Mouse (Mus musculus): Measurements from ENCODE around the gene Zmynd10. TPM values are rescaled to one million over a fixed set of nuclear protein-coding genes. Genes with fewer than 3 reads are reported as not detected.

Zmynd10 gene
- polyA plus RNA-seq, 1 experiment from 2014 or later, result 1.7 TPM

DNA sequence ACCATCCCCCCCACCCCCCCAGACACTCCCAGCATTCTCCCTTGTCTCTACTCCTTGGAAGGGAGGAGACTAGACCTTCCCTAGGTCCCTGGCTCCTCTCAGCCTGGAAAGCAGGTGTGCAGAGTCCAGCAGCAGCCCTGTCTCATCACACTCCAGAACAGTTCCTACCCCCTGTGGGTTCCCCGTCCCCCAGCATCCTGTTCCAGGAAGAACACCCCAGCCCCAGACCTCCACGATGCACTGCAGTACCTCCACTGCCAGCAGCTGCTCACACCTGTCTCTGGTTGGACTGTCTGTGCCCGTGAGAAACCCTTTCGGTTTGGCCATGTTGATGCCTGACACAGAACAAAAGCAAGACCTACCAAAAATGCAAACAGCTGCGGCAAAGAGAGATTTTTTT, 25.9 kb upstream of the Zmynd10 start:
- Histone ChIP-seq H3K4me3 (replicated peaks) (no peak overlapping the region), H3K27ac (0 out of 2 replicates have a peak overlapping the region, but pooled peaks have one; percentile 56), H3K9ac (replicated peaks) (no peak overlapping the region), H3K36me3 (no peaks in the 10 kb centered on the region), H3K9me3 (no peaks in the 10 kb centered on the region), H3K27me3 (peaks cover 70% of the 10 kb centered on the region), H3K4me2 (peak overlapping the region; percentile 48; the same call in 1 of the 2 replicates), H3K4me1 (replicated peaks) (peaks cover 24% of the 10 kb centered on the region)
- 49% methylated on average over 5 of the region's 5 CpGs for WGBS
- ATAC-seq (ENCODE audit: insufficient number of reproducible peaks, insufficient read depth, low FRiP score, low TSS enrichment, low read depth), result peak; percentile 12; the same call in 1 of the 2 replicates

DNA sequence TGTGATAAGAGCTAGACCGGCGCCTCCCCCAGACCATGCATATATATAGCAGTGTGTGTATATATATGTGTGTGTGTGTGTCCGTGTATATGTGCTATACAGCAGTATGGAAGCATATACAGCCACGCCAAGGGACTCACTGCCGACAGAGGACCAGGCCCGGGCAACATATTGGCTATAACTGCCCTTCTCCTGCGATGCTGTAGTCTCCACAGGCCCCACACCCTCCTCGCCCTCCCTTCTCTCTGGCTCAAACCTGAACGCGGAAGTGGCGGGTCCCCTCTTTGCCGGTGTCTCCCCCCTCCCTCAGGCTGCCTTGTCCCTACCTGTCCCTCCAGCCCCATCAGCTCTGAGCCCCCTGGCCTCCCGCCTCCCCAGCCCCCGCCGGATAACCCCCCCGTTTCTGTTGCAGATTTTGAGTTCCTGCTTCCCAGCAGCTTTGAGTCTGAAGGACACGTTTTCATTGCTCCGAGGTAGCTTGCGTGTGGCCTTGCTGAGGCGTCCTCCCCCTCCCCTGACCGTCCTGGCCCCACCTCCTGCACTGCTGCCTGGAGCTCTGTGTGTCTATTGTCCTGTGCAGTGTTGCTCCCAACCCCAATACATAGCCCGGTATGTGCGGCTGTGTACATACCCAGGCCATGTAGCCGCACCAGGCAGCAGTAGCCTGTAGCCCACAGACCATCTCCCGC, 25.2 kb upstream of the Zmynd10 start:
- Histone ChIP-seq H3K4me1 (replicated peaks) (peaks cover 31% of the 10 kb centered on the region), H3K9me3 (no peaks in the 10 kb centered on the region), H3K27me3 (peaks cover 73% of the 10 kb centered on the region), H3K4me2 (peak overlapping the region; percentile 48), H3K4me3 (replicated peaks) (peak overlapping the region; percentile 11; the same call in 1 of the 2 replicates), H3K27ac (0 out of 2 replicates have a peak overlapping the region, but pooled peaks have one; percentile 7), H3K9ac (replicated peaks) (peak overlapping the region; percentile 42; the same call in 1 of the 2 replicates), H3K36me3 (no peaks in the 10 kb centered on the region)
- WGBS, result 26% methylated on average over 25 of the region's 25 CpGs
- peak; percentile 27; the same call in 1 of the 2 replicates for ATAC-seq (ENCODE audit: insufficient number of reproducible peaks, insufficient read depth, low FRiP score, low TSS enrichment, low read depth)

DNA sequence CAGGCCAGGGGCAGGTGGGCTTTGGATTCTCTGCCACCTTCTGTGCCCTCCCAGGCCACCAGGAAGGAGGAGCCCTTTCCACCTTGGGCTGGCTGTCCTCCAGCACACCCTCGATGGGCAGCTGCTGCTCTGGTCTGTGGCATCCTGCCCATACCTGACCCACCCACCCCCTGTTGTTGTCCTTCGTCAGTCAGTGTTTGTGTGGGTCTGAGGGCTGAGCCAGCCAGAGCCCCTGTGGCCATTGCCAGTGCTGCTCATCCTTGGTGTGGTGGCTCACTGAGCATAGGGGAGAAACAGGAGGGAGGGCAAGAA, 24.7 kb upstream of the Zmynd10 start:
- Histone ChIP-seq H3K9ac (replicated peaks) (peak overlapping the region; percentile 42; the same call in 1 of the 2 replicates), H3K4me3 (replicated peaks) (0 out of 2 replicates have a peak overlapping the region, but pooled peaks have one; percentile 11), H3K27me3 (peaks cover 73% of the 10 kb centered on the region), H3K27ac (no peak overlapping the region), H3K9me3 (no peaks in the 10 kb centered on the region), H3K4me1 (replicated peaks) (peaks cover 36% of the 10 kb centered on the region), H3K4me2 (peak overlapping the region; percentile 48), H3K36me3 (no peaks in the 10 kb centered on the region)
- WGBS, result 56% methylated on average over 2 of the region's 2 CpGs
- ATAC-seq (ENCODE audit: insufficient number of reproducible peaks, insufficient read depth, low FRiP score, low TSS enrichment, low read depth), result 0 out of 2 replicates have a peak, but pooled peaks have one; percentile 1

DNA sequence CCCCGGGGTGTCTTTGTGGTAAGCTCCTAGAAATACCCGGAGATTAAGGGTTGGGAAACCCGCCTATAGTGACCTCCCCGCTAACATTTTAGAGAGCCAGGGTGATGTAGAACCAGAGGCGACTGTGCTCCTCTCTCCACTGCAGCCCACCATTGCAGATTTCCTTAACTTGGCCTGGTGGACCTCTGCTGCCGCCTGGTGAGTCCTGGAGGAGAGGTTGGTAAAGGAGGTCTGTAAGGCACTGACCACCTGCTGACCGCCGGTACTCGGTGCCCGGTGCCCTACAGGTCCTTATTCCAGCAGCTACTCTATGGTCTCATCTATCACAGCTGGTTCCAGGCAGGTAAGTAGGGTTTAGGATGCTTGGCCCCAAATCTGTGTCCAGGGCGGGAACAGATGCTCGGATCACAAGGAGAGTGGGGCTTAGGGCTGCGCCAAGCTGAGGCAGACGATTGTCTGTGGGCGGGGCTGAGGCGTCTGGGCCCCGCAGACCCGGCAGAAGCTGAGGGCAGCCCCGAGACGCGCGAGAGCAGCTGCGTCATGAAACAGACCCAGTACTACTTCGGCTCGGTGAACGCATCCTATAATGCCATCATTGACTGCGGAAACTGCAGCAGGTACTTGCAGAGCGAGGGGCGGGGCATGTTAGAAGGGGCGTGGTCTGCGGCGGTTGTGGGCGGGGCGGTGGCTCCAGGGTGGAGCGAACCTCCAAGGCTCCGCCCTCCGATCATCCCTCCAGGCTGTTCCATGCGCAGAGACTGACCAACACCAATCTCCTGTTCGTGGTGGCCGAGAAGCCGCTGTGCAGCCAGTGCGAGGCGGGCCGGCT, 20.7 kb upstream of the Zmynd10 start:
- peaks cover 74% of the 10 kb centered on the region for H3K27me3 ChIP-seq
- peaks cover 34% of the 10 kb centered on the region for H3K4me1 ChIP-seq (replicated peaks)
- no peak overlapping the region for H3K27ac ChIP-seq
- 5% methylated on average over 44 of the region's 44 CpGs for WGBS
- H3K36me3 ChIP-seq, result no peaks in the 10 kb centered on the region
- no peak overlapping the region for H3K9ac ChIP-seq (replicated peaks)
- peak; percentile 45; the same call in 1 of the 2 replicates for ATAC-seq (ENCODE audit: insufficient number of reproducible peaks, insufficient read depth, low FRiP score, low TSS enrichment, low read depth)
- H3K4me2 ChIP-seq, result peak overlapping the region; percentile 65
- H3K9me3 ChIP-seq, result no peaks in the 10 kb centered on the region
- peak overlapping the region; percentile 39 for H3K4me3 ChIP-seq (replicated peaks)

DNA sequence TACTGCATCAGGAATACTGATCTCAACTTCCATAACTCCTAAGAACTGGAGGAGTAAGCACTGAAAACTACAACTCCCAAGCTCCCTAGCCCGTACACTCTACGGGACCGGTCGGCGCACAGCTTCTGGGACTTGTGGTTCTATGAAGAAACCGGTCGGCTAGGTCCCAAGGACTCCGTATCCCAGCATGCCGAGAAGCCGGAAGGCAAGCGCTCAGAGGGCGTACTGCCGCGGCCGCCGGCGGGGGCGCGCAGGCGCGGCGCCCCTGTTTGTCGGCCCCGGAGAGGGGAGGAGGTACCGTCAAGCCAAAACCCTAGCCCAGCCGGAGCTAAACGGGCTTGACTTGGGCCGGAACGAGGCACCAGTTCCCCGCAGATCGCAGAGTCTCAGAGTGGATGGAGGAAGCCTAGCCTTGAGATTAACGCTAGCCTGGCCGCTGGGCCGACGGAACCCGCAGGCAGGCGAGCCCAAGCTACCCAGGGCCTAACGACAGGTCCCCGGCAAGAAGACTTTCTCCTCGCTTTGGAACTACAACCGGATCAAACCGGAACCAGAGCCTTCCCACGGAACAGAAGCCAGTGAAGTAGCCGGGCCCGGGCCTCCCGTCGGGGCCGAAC, 13.2 kb upstream of the Zmynd10 start, which contains the start of gene Tmem115:
Tmem115 (plus strand) TSS at position 155 of the 617 bp plus-strand sequence.
- Histone ChIP-seq H3K36me3 (peaks cover 25% of the 10 kb centered on the region), H3K9me3 (no peaks in the 10 kb centered on the region), H3K27me3 (peaks cover 8% of the 10 kb centered on the region; the same call in 1 of the 2 replicates), H3K4me1 (replicated peaks) (peaks cover 27% of the 10 kb centered on the region), H3K9ac (replicated peaks) (peak within 1 kb of the TSS; percentile 81), H3K4me2 (peak within 1 kb of the TSS; percentile 99), H3K4me3 (replicated peaks) (peak within 1 kb of the TSS; percentile 76), H3K27ac (peak within 1 kb of the TSS; percentile 60; the same call in 1 of the 2 replicates)
- WGBS, result under 1% methylated on average over 48 of the region's 48 CpGs
- peak; percentile 99 for ATAC-seq (ENCODE audit: insufficient number of reproducible peaks, insufficient read depth, low FRiP score, low TSS enrichment, low read depth)

DNA sequence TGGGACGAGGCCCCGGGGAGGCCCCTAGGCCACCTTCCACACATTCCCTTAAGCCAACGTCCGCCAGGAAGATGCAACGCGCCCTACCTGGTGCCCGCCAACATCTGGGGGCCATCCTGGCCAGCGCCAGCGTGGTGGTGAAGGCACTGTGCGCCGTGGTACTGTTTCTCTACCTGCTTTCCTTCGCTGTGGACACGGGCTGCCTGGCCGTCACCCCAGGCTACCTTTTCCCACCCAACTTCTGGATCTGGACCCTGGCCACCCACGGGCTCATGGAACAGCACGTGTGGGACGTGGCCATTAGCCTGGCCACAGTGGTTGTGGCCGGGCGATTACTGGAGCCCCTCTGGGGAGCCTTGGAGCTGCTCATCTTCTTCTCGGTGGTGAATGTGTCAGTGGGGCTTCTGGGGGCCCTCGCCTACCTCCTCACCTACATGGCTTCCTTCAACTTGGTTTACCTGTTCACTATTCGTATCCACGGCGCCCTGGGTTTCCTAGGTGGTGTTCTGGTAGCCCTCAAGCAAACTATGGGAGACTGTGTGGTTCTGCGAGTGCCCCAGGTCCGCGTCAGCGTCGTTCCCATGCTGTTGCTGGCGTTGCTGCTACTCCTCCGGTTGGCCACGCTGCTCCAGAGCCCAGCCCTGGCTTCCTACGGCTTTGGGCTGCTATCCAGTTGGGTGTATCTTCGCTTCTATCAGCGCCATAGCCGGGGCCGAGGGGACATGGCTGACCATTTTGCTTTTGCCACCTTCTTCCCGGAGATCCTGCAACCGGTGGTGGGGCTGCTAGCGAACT, 12.5 kb upstream of the Zmynd10 start:
- H3K27ac ChIP-seq, result peak overlapping the region; percentile 60; the same call in 1 of the 2 replicates
- no peaks in the 10 kb centered on the region for H3K9me3 ChIP-seq
- H3K27me3 ChIP-seq, result peaks cover 8% of the 10 kb centered on the region; the same call in 1 of the 2 replicates
- ATAC-seq (ENCODE audit: insufficient number of reproducible peaks, insufficient read depth, low FRiP score, low TSS enrichment, low read depth), result no peak
- H3K4me1 ChIP-seq (replicated peaks), result peaks cover 27% of the 10 kb centered on the region
- peak overlapping the region; percentile 99 for H3K4me2 ChIP-seq
- under 1% methylated on average over 40 of the region's 40 CpGs for WGBS
- peaks cover 32% of the 10 kb centered on the region for H3K36me3 ChIP-seq
- peak overlapping the region; percentile 76 for H3K4me3 ChIP-seq (replicated peaks)
- H3K9ac ChIP-seq (replicated peaks), result peak overlapping the region; percentile 81

DNA sequence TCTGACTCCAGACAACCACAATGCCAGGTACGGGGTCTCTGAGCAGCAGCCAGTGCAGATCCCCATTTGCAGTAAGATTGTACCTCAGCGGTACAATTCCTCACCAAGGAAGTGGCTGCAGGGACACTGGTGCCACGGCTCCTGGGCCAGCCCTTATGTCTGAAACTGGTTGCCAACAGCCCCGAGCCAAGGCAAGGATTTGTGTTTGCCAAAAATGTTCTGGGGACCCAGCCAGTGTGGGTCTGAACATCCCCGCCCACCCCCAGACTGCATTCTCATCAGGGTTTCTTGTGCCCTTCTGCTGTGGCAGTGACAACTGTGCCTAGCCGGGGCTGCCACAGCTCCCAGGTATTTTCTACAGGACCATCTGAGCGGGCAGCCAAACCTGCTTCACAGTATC, 8.9 kb upstream of the Zmynd10 start:
- H3K4me1 ChIP-seq (replicated peaks), result peaks cover 46% of the 10 kb centered on the region
- WGBS, result 95% methylated on average over 7 of the region's 7 CpGs

DNA sequence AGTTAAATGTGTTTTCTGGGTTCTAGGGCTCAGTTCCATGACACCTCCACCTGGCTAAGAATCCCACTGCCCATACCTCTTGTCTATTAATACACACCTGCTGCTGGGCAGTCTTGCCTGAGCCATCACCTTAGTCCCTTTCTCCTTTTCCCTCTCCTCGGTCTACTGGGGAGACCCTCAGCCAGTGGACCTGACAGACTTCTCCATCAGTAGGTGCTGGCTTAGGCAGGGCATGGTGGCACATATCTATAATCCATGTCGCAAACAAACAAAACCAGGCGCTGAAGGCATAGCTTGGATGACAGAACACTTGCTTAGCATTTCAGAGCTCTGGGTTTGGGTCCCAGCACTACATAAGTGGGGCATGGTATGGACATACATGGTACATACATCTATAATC, 8.4 kb upstream of the Zmynd10 start:
- H3K4me2 ChIP-seq, result no peak overlapping the region
- no peak overlapping the region for H3K9ac ChIP-seq (replicated peaks)
- H3K4me3 ChIP-seq (replicated peaks), result no peak overlapping the region
- H3K27me3 ChIP-seq, result no peaks in the 10 kb centered on the region
- no peak for ATAC-seq (ENCODE audit: insufficient number of reproducible peaks, insufficient read depth, low FRiP score, low TSS enrichment, low read depth)
- WGBS, result 92% methylated on average over 3 of the region's 3 CpGs
- H3K4me1 ChIP-seq (replicated peaks), result peaks cover 46% of the 10 kb centered on the region
- H3K27ac ChIP-seq, result no peak overlapping the region
- H3K36me3 ChIP-seq, result peaks cover 44% of the 10 kb centered on the region
- H3K9me3 ChIP-seq, result no peaks in the 10 kb centered on the region

More for the DNA sequence above, 8.9 kb upstream of the Zmynd10 start:
- H3K27ac ChIP-seq, result no peak overlapping the region
- peaks cover 39% of the 10 kb centered on the region for H3K36me3 ChIP-seq
- H3K4me2 ChIP-seq, result no peak overlapping the region
- ATAC-seq (ENCODE audit: insufficient number of reproducible peaks, insufficient read depth, low FRiP score, low TSS enrichment, low read depth), result no peak
- no peaks in the 10 kb centered on the region for H3K9me3 ChIP-seq
- no peak overlapping the region for H3K9ac ChIP-seq (replicated peaks)
- H3K4me3 ChIP-seq (replicated peaks), result no peak overlapping the region
- H3K27me3 ChIP-seq, result no peaks in the 10 kb centered on the region

DNA sequence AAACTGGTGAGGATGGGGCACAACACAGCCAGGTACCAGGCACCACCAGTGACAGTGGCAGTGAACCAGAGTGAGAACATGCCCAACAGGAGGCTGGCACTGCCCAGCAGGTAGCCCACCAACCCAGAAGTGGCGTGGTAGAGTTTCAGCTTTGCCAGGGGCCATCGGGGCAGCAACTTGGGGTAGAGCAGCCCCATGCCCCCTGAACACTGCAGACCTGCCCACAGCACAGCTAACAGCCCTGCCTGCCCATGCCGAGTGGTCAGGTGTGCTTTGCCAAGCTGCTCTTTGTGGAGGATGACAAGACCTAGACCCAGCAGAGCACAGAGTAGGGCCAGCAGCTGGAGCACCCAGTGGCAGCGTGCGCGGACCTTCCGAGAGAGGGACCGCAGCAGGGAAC, 7.2 kb upstream of the Zmynd10 start:
- Histone ChIP-seq H3K27ac (no peak overlapping the region), H3K36me3 (peaks cover 56% of the 10 kb centered on the region), H3K4me2 (no peak overlapping the region), H3K27me3 (no peaks in the 10 kb centered on the region), H3K4me3 (replicated peaks) (no peak overlapping the region), H3K9ac (replicated peaks) (no peak overlapping the region), H3K9me3 (no peaks in the 10 kb centered on the region), H3K4me1 (replicated peaks) (peaks cover 46% of the 10 kb centered on the region)
- no peak for ATAC-seq (ENCODE audit: insufficient number of reproducible peaks, insufficient read depth, low FRiP score, low TSS enrichment, low read depth)
- WGBS, result 91% methylated on average over 8 of the region's 8 CpGs

DNA sequence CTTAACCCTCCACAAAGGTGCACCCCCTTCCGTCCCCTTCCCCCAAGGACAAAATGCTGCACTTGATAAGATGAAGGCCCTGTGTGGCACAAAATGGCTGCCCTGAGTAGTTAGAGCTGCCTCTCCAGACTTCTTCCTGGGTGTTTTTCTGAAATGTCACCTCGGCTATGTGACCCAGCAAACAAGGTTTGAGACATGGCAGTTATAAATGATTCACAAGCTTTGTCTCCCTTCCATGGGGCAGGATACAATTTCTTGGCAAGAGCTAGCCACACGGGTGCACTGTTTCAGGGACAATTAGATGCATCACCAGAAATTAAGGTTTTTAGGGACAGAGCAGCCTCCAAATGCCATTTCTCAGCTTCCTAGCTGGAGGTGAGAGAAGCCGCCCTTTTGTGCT, 6.7 kb upstream of the Zmynd10 start:
- 0 out of 2 replicates have a peak overlapping the region, but pooled peaks have one; percentile 60 for H3K4me3 ChIP-seq (replicated peaks)
- WGBS, result 74% methylated on average over 4 of the region's 4 CpGs
- ATAC-seq (ENCODE audit: insufficient number of reproducible peaks, insufficient read depth, low FRiP score, low TSS enrichment, low read depth), result no peak
- H3K9me3 ChIP-seq, result no peaks in the 10 kb centered on the region
- no peak overlapping the region for H3K27ac ChIP-seq
- H3K9ac ChIP-seq (replicated peaks), result no peak overlapping the region
- peaks cover 61% of the 10 kb centered on the region for H3K36me3 ChIP-seq
- peaks cover 41% of the 10 kb centered on the region for H3K4me1 ChIP-seq (replicated peaks)
- peak overlapping the region; percentile 83 for H3K4me2 ChIP-seq
- no peaks in the 10 kb centered on the region for H3K27me3 ChIP-seq

All from limb, embryonic 12.5 days (tissue).